Mouse (Mus musculus) embryonic fibroblast, embryonic 13.5 days (primary cell): Measurements from ENCODE around the gene Cdc27.

Source experiments
- CTCF ChIP-seq: IDR thresholded peaks from 2 replicates; pipeline ENCODE4 v1.5.1; 2011; ENCODE audit warnings: mild to moderate bottlenecking, control low read depth, low read length, moderate library complexity, borderline replicate concordance; ENCODE audit not compliant: insufficient read depth
- POLR2A ChIP-seq: IDR thresholded peaks from 2 replicates; pipeline ENCODE4 v1.6.1; 2011; ENCODE audit warnings: low read depth, mild to moderate bottlenecking, control low read depth, low read length, moderate library complexity

- TF ChIP-seq CTCF (no peak), POLR2A (no peak)
Observed at GRCm38 (mm10) chr11:104587904-104588303, 37.5 kb upstream of the Cdc27 start.
